Mouse (Mus musculus) kidney, postnatal 36 days (tissue): ENCODE results near the gene Chpf.

ENCODE experiments used
- DNase-seq, 2 experiments: peaks; one replicate each; pipeline ENCODE4 v3.0.0; 2021 to 2022; ENCODE audit warnings: mixed read lengths in 2 of 2

Gene Chpf

DNA sequence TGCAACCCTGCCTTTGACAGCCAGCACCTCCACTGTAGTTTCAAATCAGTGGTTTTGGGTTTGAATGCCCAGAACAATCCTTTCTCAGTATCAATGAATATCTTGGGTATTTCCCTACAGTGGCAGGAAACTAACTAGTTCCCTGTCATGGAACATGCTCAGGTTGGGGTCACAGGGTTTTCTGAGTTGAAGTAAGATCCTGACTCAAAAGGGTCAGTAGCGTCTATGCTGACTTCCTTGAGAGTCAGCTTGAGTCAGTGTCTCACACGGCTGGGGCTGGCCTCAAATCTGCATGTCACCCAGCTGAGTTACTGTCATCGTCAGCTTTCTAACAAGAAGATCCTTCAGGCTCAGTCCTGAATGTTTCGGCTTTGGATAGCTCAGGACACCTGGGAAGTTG lies 19.8 kb upstream of the Chpf start:
- no peak for DNase-seq

DNA sequence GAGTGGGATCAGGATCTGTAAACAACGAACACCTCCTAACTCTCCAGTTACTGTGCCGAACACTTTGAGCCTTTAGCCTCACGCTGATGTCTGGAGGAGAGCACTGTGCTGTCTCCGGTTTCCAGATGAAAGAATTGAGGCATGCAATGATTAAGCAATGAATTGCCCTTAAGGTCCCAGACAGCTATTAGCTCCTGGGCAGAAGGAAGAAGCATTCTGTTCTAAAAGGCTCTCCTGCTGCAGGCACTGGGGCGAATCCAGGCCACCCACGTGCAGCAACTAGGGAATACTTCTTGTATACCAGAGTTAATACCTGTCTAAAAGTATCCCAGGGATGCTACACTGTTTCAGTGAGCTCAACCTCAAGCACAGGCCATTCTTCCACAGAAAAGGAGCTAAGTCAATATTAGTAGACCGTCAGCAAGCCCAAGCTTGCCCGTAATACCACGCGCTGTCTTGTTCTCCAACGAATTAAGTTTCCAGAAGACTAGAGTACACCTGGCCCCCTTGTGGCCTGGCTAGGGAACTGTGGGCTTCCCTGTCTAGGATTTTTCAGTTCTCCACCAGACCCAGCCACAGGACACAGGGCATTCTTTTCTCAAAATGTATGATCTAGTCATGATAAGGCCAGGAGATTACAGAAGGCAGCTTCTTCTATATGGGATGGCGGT lies 15.9 kb upstream of the Chpf start:
- peak; percentile 54 to 70 for DNase-seq

DNA sequence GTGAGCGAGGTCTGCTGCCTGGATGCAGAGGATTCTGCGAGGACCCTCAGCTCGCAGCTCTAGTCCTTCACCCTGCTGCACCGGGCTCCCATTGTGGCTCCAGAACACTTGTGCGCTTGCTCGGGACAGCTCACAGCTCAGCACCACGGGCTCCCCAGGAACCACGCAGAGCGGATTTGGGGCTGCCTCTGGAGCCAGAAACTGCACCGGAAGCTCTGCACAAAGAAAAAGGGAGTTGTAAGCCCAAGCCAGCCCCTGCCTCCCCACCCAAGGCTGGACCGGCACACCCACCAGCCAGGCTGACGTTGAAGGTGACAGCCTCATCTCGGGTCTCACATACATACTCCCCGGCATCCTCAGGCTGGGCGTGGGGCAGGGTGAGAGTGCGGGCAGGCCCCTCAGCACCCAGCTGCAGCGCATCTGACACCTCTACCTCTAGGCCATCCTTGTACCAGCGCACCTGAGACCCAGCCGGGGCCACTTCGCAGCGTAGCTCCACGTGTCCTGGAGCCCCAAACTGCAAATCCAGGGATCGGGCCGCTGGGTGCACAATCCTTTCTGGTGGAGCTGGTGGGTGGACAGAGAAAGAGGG lies 13.6 kb upstream of the Chpf start:
- no peak for DNase-seq

DNA sequence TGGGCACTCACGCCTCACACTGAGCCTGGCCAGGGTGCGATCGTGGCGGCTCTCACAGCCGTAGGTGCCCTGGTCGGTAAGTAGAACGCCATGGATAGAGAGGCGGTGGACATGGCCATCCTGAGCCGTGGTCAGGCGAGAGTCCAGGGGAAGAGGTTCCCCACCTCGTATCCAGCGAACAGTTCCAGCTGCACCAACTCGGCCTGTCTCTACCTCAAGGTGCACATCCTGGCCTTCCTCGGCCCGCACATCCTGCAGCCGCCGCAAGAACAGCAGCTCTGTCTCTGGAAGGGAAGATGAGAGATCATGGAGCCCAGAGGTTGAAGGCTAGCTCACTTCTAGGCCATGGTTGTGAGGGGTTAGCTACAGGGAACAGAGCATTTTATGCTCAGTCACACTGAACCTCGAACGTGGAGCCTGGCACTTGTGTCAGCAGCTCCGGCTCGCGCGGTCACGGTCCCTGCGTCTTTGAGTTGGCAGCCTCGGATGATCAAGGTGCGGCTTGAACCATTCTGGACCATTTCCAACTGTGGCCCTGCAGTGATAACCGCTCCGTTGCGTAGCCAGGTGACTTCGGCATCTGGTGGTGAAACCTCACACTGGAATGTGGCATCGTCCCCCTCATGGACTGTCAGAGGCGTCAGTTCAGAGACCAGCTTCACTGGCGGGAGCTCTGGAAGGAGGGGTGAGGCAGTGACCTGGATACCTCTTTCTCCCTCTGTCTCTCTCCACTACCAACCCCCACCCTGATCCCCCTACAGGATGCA lies 11.9 kb upstream of the Chpf start:
- no peak for DNase-seq

DNA sequence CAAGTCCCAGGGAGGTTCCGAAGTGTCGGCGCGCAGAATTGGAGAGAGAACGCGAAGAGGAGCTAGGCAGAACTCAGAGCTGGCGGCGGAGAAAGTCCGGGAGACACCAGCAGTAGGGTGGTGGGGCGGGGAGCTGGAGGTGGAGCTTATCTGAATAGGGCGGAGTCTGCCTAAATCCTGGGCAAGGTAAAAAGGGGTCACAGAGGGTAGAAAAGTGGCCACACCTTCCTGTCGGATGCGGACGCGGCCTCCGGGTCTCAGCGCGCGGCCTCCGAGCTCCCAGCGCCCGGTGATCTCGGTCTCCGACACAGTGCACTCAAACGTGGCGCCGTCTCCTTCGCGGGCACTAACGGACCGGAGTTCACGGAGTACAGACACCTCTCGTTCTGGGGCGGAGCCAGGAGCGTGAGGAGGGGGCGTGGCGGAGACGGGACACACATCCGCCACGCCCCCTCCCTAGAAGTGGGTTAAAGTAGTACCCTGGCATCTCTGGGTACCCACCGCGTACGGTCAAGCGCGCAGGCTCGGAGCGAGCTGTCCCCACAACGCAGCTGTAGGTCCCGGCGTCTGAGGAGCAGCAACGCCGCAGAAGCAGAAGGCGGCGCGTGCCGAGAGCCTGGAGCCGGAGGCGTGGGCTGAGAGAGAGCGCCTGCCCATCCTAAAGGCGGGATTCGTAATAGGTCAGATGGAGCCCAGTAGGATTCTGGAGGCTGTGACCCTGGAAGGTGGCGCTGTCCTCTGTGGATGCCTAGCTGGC lies 8.5 kb upstream of the Chpf start:
- peak; percentile 91 to 95 for DNase-seq

DNA sequence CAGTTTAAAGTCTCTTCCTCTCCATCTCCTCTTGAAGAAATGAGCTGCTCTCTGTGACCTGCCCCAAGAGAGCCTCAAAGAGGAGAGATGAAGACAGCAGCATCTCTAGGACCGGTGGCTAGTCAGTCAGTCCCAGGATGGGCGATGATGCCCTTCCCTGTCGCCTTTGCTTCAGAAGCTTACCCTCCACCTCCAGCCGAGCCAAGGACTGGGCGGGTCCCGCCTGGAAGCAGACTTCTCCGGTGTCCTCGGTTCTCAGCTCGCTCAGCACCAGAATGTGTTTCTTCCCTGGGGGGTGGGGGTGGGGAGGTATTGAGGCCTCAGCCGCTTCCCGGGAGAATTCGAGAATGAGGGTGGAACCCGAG lies 7.9 kb upstream of the Chpf start:
- no peak for DNase-seq

DNA sequence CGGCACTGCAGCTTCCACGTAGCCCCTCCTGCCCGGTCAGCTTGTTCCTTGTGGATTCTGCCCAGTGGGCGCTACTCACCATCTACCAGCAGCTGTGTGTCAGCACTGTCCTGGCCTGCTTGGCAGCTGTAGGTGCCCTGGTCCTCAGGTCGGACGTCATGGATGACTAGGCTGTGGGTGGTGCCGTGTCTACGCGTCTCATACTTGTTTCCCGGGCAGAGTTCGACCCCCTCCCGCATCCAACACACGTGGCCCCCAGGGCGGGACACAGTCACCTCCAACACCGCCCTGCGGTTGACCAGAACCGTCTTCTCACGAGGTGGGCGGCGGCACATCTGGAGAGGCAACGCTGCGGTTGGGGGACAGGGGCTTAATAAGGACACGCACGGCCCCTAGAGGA lies 7.5 kb upstream of the Chpf start:
- DNase-seq: peak; percentile 65 to 69

DNA sequence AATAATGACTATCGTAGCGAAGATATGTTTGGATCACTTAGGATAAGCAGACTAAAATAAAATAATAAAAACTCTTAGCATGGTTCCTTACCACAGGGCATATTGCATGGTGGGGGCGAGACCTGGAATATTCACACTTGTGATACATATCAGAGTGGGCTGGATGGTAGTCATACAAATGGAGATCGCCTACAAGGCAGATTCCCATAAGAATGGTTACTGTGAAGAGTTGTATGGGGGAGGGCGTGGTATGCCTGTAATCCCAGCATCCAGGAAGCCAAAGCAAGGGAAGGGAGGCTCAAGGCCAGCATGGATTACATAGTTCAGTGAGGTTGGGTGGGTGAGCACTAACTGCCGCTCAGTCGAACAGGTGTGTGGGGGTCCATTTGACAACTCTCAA lies 1.6 kb upstream of the Chpf start:
- DNase-seq: no peak

DNA sequence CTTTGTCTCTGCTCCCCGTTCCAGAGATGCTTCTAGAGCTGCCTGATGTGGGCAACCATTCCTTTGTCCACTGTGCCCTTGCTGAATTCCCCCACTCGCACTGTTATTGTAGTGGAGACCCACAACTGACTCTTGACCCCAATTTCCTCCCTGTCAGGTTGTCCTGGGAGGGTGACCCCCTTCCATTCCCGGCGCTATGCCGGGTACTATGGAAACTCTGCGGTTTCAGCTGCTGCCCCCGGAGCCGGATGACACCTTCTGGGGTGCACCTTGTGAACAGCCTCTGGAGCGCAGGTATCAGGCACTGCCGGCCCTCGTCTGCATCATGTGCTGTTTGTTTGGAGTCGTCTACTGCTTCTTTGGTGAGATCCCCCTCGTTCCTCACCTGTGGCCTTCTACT lies 929 bp upstream of the Chpf start:
- DNase-seq: no peak

DNA sequence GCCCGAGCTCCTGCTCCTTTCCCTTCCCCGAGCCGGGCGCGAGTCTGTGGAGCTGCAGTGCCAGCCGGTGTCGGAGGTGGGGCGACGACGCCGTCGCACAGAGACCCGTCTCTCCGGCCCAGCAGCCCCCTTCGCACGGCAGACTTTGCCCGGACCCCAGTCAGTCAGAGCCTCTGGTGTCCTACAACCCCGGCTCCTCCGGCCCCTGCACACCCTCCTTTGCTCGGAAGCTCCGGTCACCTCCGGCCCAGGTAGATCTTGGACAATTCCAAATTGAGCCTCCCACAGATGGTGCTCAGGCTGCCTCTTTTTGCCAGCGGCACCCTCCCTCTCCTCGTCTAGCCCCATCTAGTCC lies 505 bp upstream of the Chpf start:
- no peak for DNase-seq

DNA sequence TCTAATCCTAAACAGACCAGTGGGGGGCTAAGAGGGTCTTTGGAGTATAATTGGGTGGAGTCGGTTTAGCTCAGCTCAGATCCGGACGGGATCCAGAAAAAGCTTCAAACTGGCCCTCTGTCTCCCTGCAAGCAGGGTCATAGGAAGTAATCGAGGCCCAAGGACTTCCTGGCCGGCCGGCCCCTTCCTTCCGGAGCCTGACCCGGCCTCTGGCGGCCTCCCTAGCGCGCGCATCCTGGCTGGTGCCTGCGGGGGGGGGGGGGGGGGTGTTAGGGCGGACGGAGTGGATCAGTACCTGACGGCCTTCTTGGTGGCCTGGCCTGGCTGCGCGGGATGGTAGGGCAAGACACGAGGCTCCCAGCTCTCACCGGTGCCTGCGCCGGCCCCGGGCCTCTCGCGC lies 610 bp downstream of the Chpf start:
- DNase-seq: peak; percentile 63 to 76

DNA sequence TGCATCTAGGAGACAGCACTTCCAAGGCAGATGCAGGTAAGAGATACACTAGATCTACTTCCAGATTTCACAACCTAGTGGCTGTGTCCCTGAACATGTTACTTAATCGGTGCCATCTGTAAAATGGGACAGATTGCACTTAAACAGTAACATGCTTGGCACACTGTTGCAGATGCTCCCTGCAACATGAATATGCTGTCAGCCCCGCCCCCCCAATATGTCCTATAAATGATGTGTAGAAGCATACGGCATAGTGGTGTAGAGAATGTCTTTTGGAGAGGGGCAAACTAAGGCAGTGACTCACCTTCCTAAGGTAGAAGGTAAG lies 1.2 kb downstream of the Chpf start:
- DNase-seq: no peak

DNA sequence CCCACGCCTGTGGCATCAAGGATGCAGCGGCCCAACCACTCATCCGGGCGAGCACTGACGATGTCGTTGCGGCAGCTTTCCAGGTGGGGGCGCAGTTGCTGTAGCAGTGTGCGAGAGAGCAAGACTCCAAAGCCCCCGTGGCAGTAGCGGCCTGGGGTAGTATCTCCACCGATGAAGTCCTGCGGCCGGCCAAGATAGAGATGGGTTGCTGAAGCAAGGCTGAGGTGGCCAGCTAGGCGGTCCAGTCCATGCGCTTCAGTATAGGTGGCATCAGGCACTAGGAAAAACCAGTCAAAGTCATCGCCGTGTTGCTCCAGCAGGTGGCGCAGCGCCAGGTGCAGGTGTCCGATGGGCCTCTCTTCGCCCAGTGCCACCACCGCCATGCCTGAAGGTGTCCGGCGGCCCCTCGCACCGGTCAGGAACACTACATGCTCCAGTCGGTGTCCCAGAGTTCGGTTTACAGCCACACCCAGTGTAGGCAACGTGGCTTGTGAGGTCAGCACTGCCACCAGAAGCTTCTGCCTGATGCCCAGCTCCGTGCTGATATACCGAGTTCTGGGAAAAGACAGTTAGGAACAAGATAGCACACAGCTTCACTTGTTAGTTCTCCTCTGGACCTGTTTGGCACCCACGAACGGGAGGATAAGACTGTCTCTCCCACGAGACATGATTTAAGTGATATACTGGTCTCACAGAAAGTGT lies 1.7 kb downstream of the Chpf start:
- DNase-seq: peak; percentile 88 to 95

DNA sequence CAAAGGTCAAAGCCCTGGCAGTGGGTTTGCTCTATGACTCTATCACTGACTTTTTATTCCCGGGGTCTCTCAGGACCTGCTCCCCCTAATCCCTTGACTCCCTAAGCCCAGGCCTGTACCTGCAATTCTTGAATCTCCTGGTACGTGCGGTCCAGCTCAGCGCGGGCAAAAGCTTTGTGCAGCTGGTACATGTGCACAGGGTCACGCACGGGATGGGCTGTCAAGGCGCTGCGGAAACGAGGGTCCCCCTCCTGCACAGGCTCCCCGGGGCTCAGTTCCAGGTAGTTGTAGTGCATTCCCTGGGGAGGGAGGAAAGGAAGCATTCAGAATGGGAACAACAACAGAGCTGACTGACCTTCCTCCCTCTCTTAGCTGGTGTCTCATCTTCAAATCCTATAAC lies 2.7 kb downstream of the Chpf start:
- DNase-seq: no peak

DNA sequence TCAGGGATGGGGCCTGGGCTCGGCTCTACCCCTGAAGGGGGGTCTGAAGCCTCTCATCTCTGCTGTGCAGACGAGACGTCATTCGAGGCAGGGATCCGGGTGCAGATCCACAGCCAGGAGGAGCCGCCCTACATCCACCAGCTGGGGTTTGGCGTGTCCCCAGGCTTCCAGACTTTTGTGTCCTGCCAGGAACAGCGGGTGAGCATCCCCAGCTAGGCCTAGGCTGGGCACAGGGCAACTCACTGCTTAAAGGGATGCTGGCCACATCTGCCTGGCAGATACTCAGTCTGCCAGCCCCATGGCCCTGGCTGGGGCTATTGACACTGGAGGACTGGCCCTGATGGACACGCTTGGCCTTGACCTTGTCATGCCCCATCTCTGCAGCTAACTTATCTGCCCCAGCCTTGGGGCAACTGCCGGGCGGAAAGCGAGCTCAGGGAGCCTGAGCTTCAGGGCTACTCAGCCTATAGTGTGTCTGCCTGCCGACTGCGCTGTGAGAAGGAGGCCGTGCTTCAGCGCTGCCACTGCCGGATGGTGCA lies 9.8 kb downstream of the Chpf start:
- DNase-seq: no peak

DNA sequence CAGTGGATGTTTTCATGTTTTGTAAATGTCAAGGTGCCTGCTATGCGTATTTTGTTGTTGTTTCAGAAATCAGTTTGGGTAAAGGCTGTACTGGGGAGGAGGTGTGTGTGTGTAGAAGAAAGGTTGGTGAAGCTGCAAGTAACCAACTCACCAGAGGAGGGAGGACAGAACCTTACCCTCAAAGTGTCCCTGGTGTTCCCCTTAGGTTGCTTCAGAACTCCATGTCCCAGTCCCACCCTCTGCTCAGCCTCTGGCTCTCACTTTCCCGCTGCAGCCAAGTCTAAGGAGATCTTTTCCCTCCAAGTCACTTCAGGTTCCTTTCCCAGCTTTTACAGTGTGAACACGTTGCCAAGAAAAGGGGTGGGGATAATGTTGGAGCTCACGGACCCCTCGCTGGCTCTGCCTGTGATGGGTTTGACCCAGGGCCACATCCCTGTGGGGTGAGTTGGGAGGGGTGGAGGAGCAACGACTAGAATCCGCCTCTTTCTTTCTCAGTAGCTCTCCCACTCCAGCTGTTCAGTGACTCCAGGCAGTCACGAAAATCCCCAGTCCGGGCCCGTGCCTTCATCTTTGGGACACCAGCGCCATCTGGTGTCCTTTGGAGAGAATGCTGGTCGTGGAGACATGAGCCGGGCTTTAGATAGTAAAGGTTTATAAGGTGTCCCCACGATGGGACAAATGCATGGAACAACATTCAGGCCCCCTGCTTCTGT lies 11.7 kb downstream of the Chpf start:
- peak; percentile 74 to 86 for DNase-seq

DNA sequence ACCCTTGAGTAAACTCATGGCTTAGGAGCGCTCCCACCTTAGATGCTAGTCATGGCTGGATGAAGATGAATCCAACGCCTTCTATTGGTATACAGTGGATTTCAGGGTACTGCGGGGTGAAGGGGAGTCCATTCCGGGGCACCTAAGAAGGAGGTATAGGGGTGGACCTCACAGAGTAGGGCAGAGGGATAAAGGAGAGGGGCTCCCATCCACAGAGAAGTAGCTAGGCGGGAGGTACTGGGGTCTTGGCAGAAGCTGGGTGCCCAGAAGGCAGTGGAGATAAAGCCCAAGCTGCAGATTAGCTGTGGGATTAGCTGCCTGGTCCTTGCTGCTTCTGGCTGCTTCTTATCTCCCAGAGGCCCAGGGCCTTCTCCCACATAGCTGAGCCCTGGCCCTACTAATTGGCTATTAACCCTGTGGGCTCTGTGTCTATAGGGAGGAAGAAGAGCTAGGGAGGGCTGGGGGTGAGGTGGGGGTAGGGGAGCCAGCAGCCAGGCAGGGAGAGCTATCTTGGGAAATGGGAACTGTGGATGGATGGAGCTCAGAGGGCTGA lies 15.4 kb downstream of the Chpf start:
- DNase-seq: no peak

DNA sequence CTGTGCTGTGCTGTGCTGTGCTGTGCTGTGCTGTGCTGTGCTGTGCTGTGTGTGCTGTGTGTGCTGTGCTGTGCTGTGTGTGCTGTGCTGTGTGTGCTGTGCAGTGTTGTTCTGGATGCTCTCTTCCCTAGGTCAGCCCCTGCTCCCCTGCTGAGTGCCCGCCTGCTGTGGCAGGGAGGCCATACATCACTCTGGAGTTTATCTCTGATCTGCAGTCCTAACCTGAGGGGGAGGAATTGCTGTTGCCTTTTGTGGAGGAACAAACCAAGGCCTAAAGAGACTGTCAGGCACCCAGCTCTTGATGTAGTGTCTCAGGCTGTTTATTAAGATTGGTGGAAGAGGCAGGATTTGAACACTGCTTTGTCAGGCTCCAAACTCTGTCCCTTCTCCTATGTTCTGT lies 16.5 kb downstream of the Chpf start:
- DNase-seq: no peak

DNA sequence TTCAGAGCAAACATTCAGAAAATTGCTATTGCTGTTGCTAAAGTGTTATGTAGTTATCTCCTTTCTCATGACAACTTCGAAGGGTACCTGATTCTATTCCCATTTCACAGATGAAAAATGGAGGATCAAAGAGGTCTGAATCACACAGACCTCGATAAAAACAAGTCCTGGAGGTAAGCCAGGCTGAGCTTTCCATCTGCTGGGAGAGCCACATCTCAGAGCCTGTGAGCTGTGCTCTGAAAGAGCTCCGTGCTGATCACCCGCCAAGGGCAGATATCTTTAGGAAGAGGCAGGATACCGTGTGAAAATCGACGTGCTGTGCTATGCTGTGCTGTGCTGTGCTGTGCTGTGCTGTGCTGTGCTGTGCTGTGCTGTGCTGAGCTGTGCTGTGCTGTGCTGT lies 18.8 kb downstream of the Chpf start:
- DNase-seq: no peak

DNA sequence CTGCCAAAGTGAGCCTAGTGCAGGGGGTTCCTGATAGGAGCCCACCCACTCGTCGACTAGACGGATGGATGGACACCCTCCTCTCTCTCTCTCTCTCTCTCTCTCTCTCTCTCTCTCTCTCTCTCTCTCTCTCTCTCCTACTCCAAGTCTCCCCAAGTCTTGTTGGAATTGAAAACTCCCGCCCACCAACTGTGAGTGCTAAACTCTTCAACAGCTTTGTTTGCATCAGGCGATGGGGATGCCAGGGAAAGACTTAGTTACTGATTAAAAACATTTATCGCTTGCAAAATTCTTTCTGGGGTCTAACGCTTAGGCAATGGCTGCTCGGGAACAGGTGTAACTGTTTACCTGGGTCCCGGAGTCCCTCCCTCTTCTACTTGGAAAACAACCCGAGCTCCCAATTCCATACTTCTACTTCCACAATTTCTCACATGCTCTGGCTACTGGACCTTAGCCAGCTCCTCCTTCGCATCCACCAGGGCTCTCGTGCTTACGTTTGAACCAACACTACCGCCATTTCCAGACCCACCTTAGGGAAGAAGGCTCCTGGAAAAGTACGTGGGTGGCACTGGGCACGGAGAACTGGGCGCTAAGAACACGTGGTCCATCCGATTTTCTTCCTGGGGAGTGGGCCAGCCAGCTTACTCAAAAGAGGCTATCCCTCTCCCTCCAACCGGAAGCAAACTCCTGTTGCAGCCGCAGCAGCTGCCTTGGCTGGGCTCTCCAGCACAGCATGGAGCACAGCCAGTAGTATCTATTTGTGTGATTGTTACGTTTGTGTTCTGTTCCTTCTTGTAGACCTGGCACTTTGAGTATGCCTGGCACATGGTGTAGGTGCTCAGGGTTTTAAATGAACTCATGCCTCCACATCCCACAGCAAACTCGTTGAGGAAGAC lies 20.1 kb downstream of the Chpf start:
- peak in 1 of 2 experiments; percentile 43 for DNase-seq
